Mouse (Mus musculus): ENCODE data around the gene Fut2. TPM values are rescaled to one million over a fixed set of nuclear protein-coding genes. Genes with fewer than 3 reads are reported as not detected.

Fut2 gene
- polyA plus RNA-seq, 1 experiment, result not detected

- no peaks in the 10 kb centered on the region; the same call in 1 of the 2 replicates for H3K4me1 ChIP-seq (ENCODE audit: control insufficient read depth, insufficient read depth, insufficient read length, low read length)
- no peak overlapping the region for H3K27ac ChIP-seq (replicated peaks; ENCODE audit: low read depth, low read length)
- no peak overlapping the region for H3K4me3 ChIP-seq (ENCODE audit: insufficient read depth, low read depth, low read length)
These were observed 40.7 kb downstream of the Fut2 start for GRCm38 (mm10) chr7:45625481-45625880.

- Histone ChIP-seq H3K27ac (replicated peaks; ENCODE audit: low read depth, low read length) (no peak overlapping the region), H3K4me1 (ENCODE audit: control insufficient read depth, insufficient read depth, insufficient read length, low read length) (no peaks in the 10 kb centered on the region), H3K4me3 (ENCODE audit: insufficient read depth, low read depth, low read length) (no peak overlapping the region)
These were observed 41.5 kb downstream of the Fut2 start for GRCm38 (mm10) chr7:45624718-45625117.

- H3K4me1 ChIP-seq (ENCODE audit: control insufficient read depth, insufficient read depth, insufficient read length, low read length), result no peaks in the 10 kb centered on the region
- H3K4me3 ChIP-seq (ENCODE audit: insufficient read depth, low read depth, low read length), result no peak overlapping the region
- no peak overlapping the region for H3K27ac ChIP-seq (replicated peaks; ENCODE audit: low read depth, low read length)
These were observed 42.7 kb downstream of the Fut2 start for GRCm38 (mm10) chr7:45623507-45623906.

GRCm38 (mm10) chr7:45621443-45621842, 44.8 kb downstream of the Fut2 start, which contains the start of gene Izumo1:
Izumo1 (plus strand) TSS chr7:45621811.
- Histone ChIP-seq H3K4me1 (ENCODE audit: control insufficient read depth, insufficient read depth, insufficient read length, low read length) (no peaks in the 10 kb centered on the region), H3K27ac (replicated peaks; ENCODE audit: low read depth, low read length) (no peak within 1 kb of the TSS), H3K4me3 (ENCODE audit: insufficient read depth, low read depth, low read length) (no peak within 1 kb of the TSS)

DNA sequence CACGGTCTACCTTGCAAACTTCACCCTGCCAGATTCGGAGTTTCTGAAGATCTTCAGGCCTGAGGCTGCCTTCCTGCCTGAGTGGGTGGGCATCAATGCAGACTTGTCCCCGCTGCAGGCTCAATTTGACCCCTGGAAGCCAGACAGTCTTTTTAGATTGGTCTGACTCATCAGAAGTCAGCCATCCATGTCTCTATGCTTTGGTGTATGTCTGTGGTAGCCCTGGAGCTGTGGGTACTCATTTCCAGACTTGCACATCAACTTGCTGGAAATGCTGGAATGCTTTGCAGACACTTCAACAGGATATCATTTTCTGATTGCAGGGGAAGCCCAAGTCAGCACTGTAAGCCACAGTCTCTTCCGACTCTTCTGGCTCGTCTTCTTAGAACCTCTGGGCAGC, 46.6 kb downstream of the Fut2 start:
- H3K4me1 ChIP-seq (ENCODE audit: control insufficient read depth, insufficient read depth, insufficient read length, low read length), result peaks cover 3% of the 10 kb centered on the region; the same call in 1 of the 2 replicates
- H3K27ac ChIP-seq (replicated peaks; ENCODE audit: low read depth, low read length), result no peak overlapping the region
- H3K4me3 ChIP-seq (ENCODE audit: insufficient read depth, low read depth, low read length), result no peak overlapping the region

DNA sequence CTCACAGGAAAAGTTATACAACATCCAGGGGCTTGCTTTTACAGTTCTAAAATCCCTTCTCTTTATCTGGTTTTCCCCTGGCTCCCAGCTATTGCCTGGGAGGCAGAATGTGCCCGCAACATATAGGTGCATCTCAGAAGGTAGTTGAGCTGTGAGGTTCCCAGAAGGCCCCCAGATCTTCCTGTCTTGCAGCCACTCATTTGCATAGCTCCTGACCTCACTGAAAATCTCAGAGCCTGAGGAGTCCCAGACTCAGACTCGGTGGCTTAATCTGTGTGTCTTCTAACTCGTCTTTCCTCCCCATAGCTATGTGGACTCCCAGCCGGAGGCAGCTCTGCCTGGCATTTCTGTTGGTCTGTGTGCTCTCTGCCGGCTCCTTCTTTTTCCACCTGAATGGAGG, 47.9 kb downstream of the Fut2 start:
- H3K4me1 ChIP-seq (ENCODE audit: control insufficient read depth, insufficient read depth, insufficient read length, low read length), result peaks cover 3% of the 10 kb centered on the region; the same call in 1 of the 2 replicates
- H3K27ac ChIP-seq (replicated peaks; ENCODE audit: low read depth, low read length), result no peak overlapping the region
- no peak overlapping the region for H3K4me3 ChIP-seq (ENCODE audit: insufficient read depth, low read depth, low read length)

GRCm38 (mm10) chr7:45617042-45617695, 49.0 kb downstream of the Fut2 start, which contains the start of gene Fut1:
Fut1 (plus strand) TSS chr7:45617289.
- H3K4me3 ChIP-seq (ENCODE audit: insufficient read depth, low read depth, low read length), result no peak within 1 kb of the TSS
- no peak within 1 kb of the TSS for H3K27ac ChIP-seq (replicated peaks; ENCODE audit: low read depth, low read length)
- peaks cover 3% of the 10 kb centered on the region; the same call in 1 of the 2 replicates for H3K4me1 ChIP-seq (ENCODE audit: control insufficient read depth, insufficient read depth, insufficient read length, low read length)

GRCm38 (mm10) chr7:45616277-45616676, 49.9 kb downstream of the Fut2 start:
- no peak overlapping the region for H3K27ac ChIP-seq (replicated peaks; ENCODE audit: low read depth, low read length)
- no peak overlapping the region for H3K4me3 ChIP-seq (ENCODE audit: insufficient read depth, low read depth, low read length)
- H3K4me1 ChIP-seq (ENCODE audit: control insufficient read depth, insufficient read depth, insufficient read length, low read length), result peaks cover 3% of the 10 kb centered on the region; the same call in 1 of the 2 replicates

- H3K4me1 ChIP-seq (ENCODE audit: control insufficient read depth, insufficient read depth, insufficient read length, low read length), result no peaks in the 10 kb centered on the region
- H3K4me3 ChIP-seq (ENCODE audit: insufficient read depth, low read depth, low read length), result no peak overlapping the region
- H3K27ac ChIP-seq (replicated peaks; ENCODE audit: low read depth, low read length), result no peak overlapping the region
These were observed 56.7 kb downstream of the Fut2 start for GRCm38 (mm10) chr7:45609511-45609910.

DNA sequence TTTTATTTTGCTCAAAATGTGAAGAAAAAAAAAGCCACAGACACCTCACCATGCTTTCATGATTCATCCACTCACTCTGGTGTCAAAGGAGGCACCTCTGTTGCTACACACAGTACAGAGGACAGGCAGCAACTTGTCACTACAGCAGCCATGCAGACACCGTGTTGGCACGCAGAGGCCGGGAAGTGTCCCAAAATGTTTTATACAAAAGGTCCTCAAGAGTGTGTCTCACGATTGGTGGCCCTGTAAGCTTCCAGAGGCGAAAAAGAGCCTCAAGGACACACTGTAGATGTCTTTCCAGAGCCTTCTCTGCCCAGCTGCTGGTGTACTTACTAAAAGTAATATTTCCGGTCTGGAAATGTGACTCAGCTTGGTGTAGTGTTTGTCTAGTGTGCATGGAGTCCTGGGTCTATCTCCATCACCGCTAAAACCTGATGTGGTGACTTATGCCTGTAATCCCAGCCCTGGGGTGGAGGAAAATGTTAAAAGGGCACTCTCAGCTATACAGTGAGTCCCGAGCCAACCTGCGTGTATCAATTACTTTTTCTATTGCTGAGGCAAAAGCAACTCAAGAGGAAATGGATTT, 60.4 kb downstream of the Fut2 start:
- Histone ChIP-seq H3K4me3 (ENCODE audit: insufficient read depth, low read depth, low read length) (no peak overlapping the region), H3K4me1 (ENCODE audit: control insufficient read depth, insufficient read depth, insufficient read length, low read length) (no peaks in the 10 kb centered on the region), H3K27ac (replicated peaks; ENCODE audit: low read depth, low read length) (peak overlapping the region; percentile 20; the same call in 1 of the 2 replicates)

DNA sequence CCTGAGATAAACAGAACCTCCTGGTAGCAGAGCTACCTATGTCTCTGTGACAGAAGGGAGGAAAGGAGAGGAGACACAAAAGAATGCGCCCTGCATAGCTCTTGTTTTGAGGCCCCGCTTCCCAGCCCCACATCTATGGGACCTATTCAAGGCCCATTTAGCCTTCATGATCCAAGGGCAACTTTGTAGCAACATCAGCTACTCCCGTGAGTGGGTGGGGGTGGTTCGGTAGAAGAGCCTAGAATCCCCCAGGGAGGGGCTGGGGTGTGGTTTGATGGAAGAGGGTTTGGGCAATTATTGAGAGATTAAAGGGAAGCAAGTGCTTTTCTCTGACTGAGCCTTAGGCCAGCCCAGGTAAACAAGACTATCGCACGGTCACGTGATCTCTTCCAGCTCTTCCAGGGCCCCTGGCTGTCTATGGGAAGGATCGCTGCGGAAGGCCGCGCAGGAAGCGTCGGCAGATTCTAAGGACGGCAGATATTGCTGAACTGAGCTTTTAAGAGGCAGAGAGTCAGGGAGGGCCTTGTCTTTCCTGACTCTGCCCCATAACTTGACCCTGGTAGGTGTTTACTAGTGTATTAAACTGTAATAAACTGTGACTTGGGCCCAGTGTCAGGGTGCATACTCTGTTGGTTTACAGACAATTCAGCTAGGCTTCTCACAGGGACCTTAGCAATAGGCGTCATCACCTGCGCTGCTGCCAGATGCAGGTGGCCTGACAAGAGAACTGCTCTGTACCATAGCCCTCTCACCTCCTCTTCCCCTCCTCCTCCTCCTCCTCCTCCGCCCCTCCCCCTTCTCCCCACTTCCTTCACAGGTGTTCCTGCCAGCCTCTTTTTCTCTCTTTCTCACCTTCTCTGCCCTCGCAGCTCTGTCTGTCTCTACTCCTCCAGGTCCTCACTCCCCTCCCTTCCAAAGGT, 67.0 kb downstream of the Fut2 start:
- H3K4me1 ChIP-seq (ENCODE audit: control insufficient read depth, insufficient read depth, insufficient read length, low read length), result no peaks in the 10 kb centered on the region
- H3K27ac ChIP-seq (replicated peaks; ENCODE audit: low read depth, low read length), result no peak overlapping the region
- H3K4me3 ChIP-seq (ENCODE audit: insufficient read depth, low read depth, low read length), result no peak overlapping the region

Other genes with a start within 250 kb of the Fut2 start
- not detected in 2 replicates for gene Lhb, start 245.6 kb downstream of the Fut2 start, polyA plus RNA-seq (2012; ENCODE audit: insufficient read depth, insufficient read length, missing spikeins)
- gene Gys1, start 231.6 kb downstream of the Fut2 start, polyA plus RNA-seq (2012; ENCODE audit: insufficient read depth, insufficient read length, missing spikeins), result 90.6 and 112 TPM in 2 replicates
- gene Ruvbl2, start 228.3 kb downstream of the Fut2 start, polyA plus RNA-seq (2012; ENCODE audit: insufficient read depth, insufficient read length, missing spikeins), result 75.4 and 79.6 TPM in 2 replicates
- gene Ftl1, start 206.5 kb downstream of the Fut2 start, polyA plus RNA-seq (2012; ENCODE audit: insufficient read depth, insufficient read length, missing spikeins), result 1,179 and 1,214 TPM in 2 replicates
- 20.1 and 26.9 TPM in 2 replicates for gene Bax, start 199.5 kb downstream of the Fut2 start, polyA plus RNA-seq (2012; ENCODE audit: insufficient read depth, insufficient read length, missing spikeins)
- gene Tulp2, start 184.5 kb downstream of the Fut2 start, polyA plus RNA-seq (2012; ENCODE audit: insufficient read depth, insufficient read length, missing spikeins), result not detected in 2 replicates
- 6.9 TPM in 1 of 2 replicates, not detected in the other for gene Gm45808, start 179.6 kb downstream of the Fut2 start, polyA plus RNA-seq (2012; ENCODE audit: insufficient read depth, insufficient read length, missing spikeins)
- gene Dhdh, start 177.6 kb downstream of the Fut2 start, polyA plus RNA-seq (2012; ENCODE audit: insufficient read depth, insufficient read length, missing spikeins), result 145 and 190 TPM in 2 replicates
- 78.6 and 108 TPM in 2 replicates for gene Nucb1, start 156.0 kb downstream of the Fut2 start, polyA plus RNA-seq (2012; ENCODE audit: insufficient read depth, insufficient read length, missing spikeins)
- gene Ppp1r15a, start 140.1 kb downstream of the Fut2 start, polyA plus RNA-seq (2012; ENCODE audit: insufficient read depth, insufficient read length, missing spikeins), result 12.6 and 24.6 TPM in 2 replicates
- gene Plekha4, start 140.1 kb downstream of the Fut2 start, polyA plus RNA-seq (2012; ENCODE audit: insufficient read depth, insufficient read length, missing spikeins), result 1.9 and 3.3 TPM in 2 replicates
- not detected in 2 replicates for gene Hsd17b14, start 111.5 kb downstream of the Fut2 start, polyA plus RNA-seq (2012; ENCODE audit: insufficient read depth, insufficient read length, missing spikeins)
- gene Bcat2, start 96.2 kb downstream of the Fut2 start, polyA plus RNA-seq (2012; ENCODE audit: insufficient read depth, insufficient read length, missing spikeins), result 82.0 and 135 TPM in 2 replicates
- gene Fgf21, start 50.9 kb downstream of the Fut2 start, polyA plus RNA-seq (2012; ENCODE audit: insufficient read depth, insufficient read length, missing spikeins), result 2.0 TPM in 1 of 2 replicates, not detected in the other
- not detected in 2 replicates for gene Fut1, start 49.1 kb downstream of the Fut2 start, polyA plus RNA-seq (2012; ENCODE audit: insufficient read depth, insufficient read length, missing spikeins)
- gene Izumo1, start 44.6 kb downstream of the Fut2 start, polyA plus RNA-seq (2012; ENCODE audit: insufficient read depth, insufficient read length, missing spikeins), result 0.63 TPM in 1 of 2 replicates, not detected in the other
- gene Rasip1, start 38.9 kb downstream of the Fut2 start, polyA plus RNA-seq (2012; ENCODE audit: insufficient read depth, insufficient read length, missing spikeins), result 4.3 and 9.3 TPM in 2 replicates
- gene Mamstr, start 26.4 kb downstream of the Fut2 start, polyA plus RNA-seq (2012; ENCODE audit: insufficient read depth, insufficient read length, missing spikeins), result 1.5 TPM in 1 of 2 replicates, not detected in the other
- gene Ntn5, start 17.6 kb upstream of the Fut2 start, polyA plus RNA-seq (2012; ENCODE audit: insufficient read depth, insufficient read length, missing spikeins), result not detected in 2 replicates
- not detected in 2 replicates for gene Sec1, start 28.0 kb upstream of the Fut2 start, polyA plus RNA-seq (2012; ENCODE audit: insufficient read depth, insufficient read length, missing spikeins)
- gene Car11, start 33.4 kb upstream of the Fut2 start, polyA plus RNA-seq (2012; ENCODE audit: insufficient read depth, insufficient read length, missing spikeins), result 12.1 and 17.1 TPM in 2 replicates
- 23.3 and 31.5 TPM in 2 replicates for gene Dbp, start 38.7 kb upstream of the Fut2 start, polyA plus RNA-seq (2012; ENCODE audit: insufficient read depth, insufficient read length, missing spikeins)
- gene Rpl18, start 49.1 kb upstream of the Fut2 start, polyA plus RNA-seq (2012; ENCODE audit: insufficient read depth, insufficient read length, missing spikeins), result 445 and 504 TPM in 2 replicates
- gene Sphk2, start 51.6 kb upstream of the Fut2 start, polyA plus RNA-seq (2012; ENCODE audit: insufficient read depth, insufficient read length, missing spikeins), result 9.2 and 9.9 TPM in 2 replicates
- gene Fam83e, start 54.8 kb upstream of the Fut2 start, polyA plus RNA-seq (2012; ENCODE audit: insufficient read depth, insufficient read length, missing spikeins), result not detected in 2 replicates
- gene Spaca4, start 59.4 kb upstream of the Fut2 start, polyA plus RNA-seq (2012; ENCODE audit: insufficient read depth, insufficient read length, missing spikeins), result not detected in 2 replicates
- 0.36 and 0.46 TPM in 2 replicates for gene Lmtk3, start 117.3 kb upstream of the Fut2 start, polyA plus RNA-seq (2012; ENCODE audit: insufficient read depth, insufficient read length, missing spikeins)
- gene Sult2b1, start 118.3 kb upstream of the Fut2 start, polyA plus RNA-seq (2012; ENCODE audit: insufficient read depth, insufficient read length, missing spikeins), result 0.87 and 1.1 TPM in 2 replicates
- 39.1 and 45.5 TPM in 2 replicates for gene Cyth2, start 148.2 kb upstream of the Fut2 start, polyA plus RNA-seq (2012; ENCODE audit: insufficient read depth, insufficient read length, missing spikeins)
- gene Kcnj14, start 158.4 kb upstream of the Fut2 start, polyA plus RNA-seq (2012; ENCODE audit: insufficient read depth, insufficient read length, missing spikeins), result 1.1 TPM in 1 of 2 replicates, not detected in the other
- 5.5 and 6.6 TPM in 2 replicates for gene Grwd1, start 164.6 kb upstream of the Fut2 start, polyA plus RNA-seq (2012; ENCODE audit: insufficient read depth, insufficient read length, missing spikeins)
- gene Kdelr1, start 206.4 kb upstream of the Fut2 start, polyA plus RNA-seq (2012; ENCODE audit: insufficient read depth, insufficient read length, missing spikeins), result 95.6 and 96.1 TPM in 2 replicates
- not detected in 2 replicates for gene Grin2d, start 212.0 kb upstream of the Fut2 start, polyA plus RNA-seq (2012; ENCODE audit: insufficient read depth, insufficient read length, missing spikeins)
- not detected in 2 replicates for gene Syngr4, start 230.3 kb upstream of the Fut2 start, polyA plus RNA-seq (2012; ENCODE audit: insufficient read depth, insufficient read length, missing spikeins)
- gene Tmem143, start 230.5 kb upstream of the Fut2 start, polyA plus RNA-seq (2012; ENCODE audit: insufficient read depth, insufficient read length, missing spikeins), result 151 and 189 TPM in 2 replicates

All from brown adipose tissue, adult 24 weeks (tissue).